Mouse (Mus musculus) heart, embryonic 12.5 days (tissue): ENCODE measurements around the gene Sfmbt2. TPM values are rescaled to one million over a fixed set of nuclear protein-coding genes. Genes with fewer than 3 reads are reported as not detected.
A peak's percentile ranks its signal among the peaks of the same experiment; 100 is the strongest.

ENCODE experiments used
- ATAC-seq: fragments of 200-750 bp; cut with Nextera tagmentation; 2 replicates; pipeline ENCODE4 v1.8.0; 2017; ENCODE audit warnings: moderate TSS enrichment, moderate library complexity; ENCODE audit not compliant: insufficient number of reproducible peaks, low FRiP score
- H3K27ac ChIP-seq: fragments of 300-500 bp; sonication (generic); 2 replicates; pipeline ENCODE4 v1.5.1; 2016; ENCODE audit warnings: mild to moderate bottlenecking, moderate library complexity; ENCODE audit not compliant: poor library complexity, severe bottlenecking
- H3K27me3 ChIP-seq: fragments of 300-500 bp; sonication (generic); replicated peaks from 2 replicates; pipeline ENCODE4 v1.6.1; 2016; ENCODE audit warnings: mild to moderate bottlenecking, moderate library complexity
- H3K36me3 ChIP-seq: fragments of 300-500 bp; sonication (generic); 2 replicates; pipeline ENCODE4 v1.6.1; 2016; ENCODE audit warnings: mild to moderate bottlenecking, moderate library complexity
- H3K4me1 ChIP-seq: fragments of 300-500 bp; sonication (generic); replicated peaks from 2 replicates; pipeline ENCODE4 v1.6.1; 2016; ENCODE audit warnings: mild to moderate bottlenecking
- H3K4me2 ChIP-seq: fragments of 300-500 bp; sonication (generic); 2 replicates; pipeline ENCODE4 v1.6.1; 2016; ENCODE audit warnings: mild to moderate bottlenecking, moderate library complexity
- H3K4me3 ChIP-seq: fragments of 300-500 bp; sonication (generic); 2 replicates; pipeline ENCODE4 v1.5.1; 2016; ENCODE audit warnings: mild to moderate bottlenecking
- H3K9ac ChIP-seq: fragments of 300-500 bp; sonication (generic); 2 replicates; pipeline ENCODE4 v1.6.1; 2016; ENCODE audit warnings: mild to moderate bottlenecking, moderate library complexity
- H3K9me3 ChIP-seq: fragments of 300-500 bp; sonication (generic); replicated peaks from 2 replicates; pipeline ENCODE4 v1.6.1; 2016; ENCODE audit warnings: mild to moderate bottlenecking, moderate library complexity
- WGBS: fragments of 180-500 bp; shearing (Covaris S2); methylation state at CpG from one replicate; pipeline ENCODE4 v1.1.7; 2016; 5-methylcytosine and 5-hydroxymethylcytosine counted together
- polyA plus RNA-seq: library from polyadenylated mRNA; unstranded; fragments of >200 nt; fragmentation: Nextera tagmentation; extraction: Ambion mirVana; gene quantifications from 2 replicates; pipeline ENCODE4 v1.2.1, GENCODE M21; 2016

The Sfmbt2 gene
- polyA plus RNA-seq, 1 experiment from 2014 or later = 2.0 TPM

GRCm38 (mm10) chr2:10350266-10350810 is 20.0 kb upstream of the Sfmbt2 start:
- no peak overlapping the region for H3K4me3 ChIP-seq
- H3K4me1 ChIP-seq = no peaks in the 10 kb centered on the region
- ATAC-seq = no peak
- H3K9me3 ChIP-seq = no peaks in the 10 kb centered on the region
- WGBS = 28% methylated on average over 4 of the region's 4 CpGs
- H3K36me3 ChIP-seq = no peaks in the 10 kb centered on the region
- no peak overlapping the region for H3K9ac ChIP-seq
- H3K27ac ChIP-seq = no peak overlapping the region
- H3K4me2 ChIP-seq = no peak overlapping the region
- H3K27me3 ChIP-seq = 0 out of 2 replicates have a peak, but pooled peaks cover 4% of the 10 kb centered on the region

GRCm38 (mm10) chr2:10351125-10351524 is 19.2 kb upstream of the Sfmbt2 start:
- Histone ChIP-seq H3K4me1 (no peaks in the 10 kb centered on the region), H3K36me3 (no peaks in the 10 kb centered on the region), H3K9ac (no peak overlapping the region), H3K4me2 (no peak overlapping the region), H3K27ac (no peak overlapping the region), H3K27me3 (0 out of 2 replicates have a peak, but pooled peaks cover 4% of the 10 kb centered on the region), H3K4me3 (no peak overlapping the region), H3K9me3 (no peaks in the 10 kb centered on the region)
- 56% methylated on average over 1 of the region's 1 CpGs for WGBS
- ATAC-seq = no peak

GRCm38 (mm10) chr2:10352887-10353286 is 17.4 kb upstream of the Sfmbt2 start:
- Histone ChIP-seq H3K4me3 (no peak overlapping the region), H3K9me3 (no peaks in the 10 kb centered on the region), H3K27me3 (0 out of 2 replicates have a peak, but pooled peaks cover 5% of the 10 kb centered on the region), H3K36me3 (no peaks in the 10 kb centered on the region), H3K4me2 (no peak overlapping the region), H3K27ac (no peak overlapping the region), H3K9ac (no peak overlapping the region), H3K4me1 (no peaks in the 10 kb centered on the region)
- WGBS = 65% methylated on average over 3 of the region's 3 CpGs
- no peak for ATAC-seq

GRCm38 (mm10) chr2:10353889-10354288 is 16.4 kb upstream of the Sfmbt2 start:
- ATAC-seq = no peak
- Histone ChIP-seq H3K27ac (no peak overlapping the region), H3K4me3 (no peak overlapping the region), H3K9me3 (no peaks in the 10 kb centered on the region), H3K9ac (no peak overlapping the region), H3K27me3 (peaks cover 5% of the 10 kb centered on the region; the same call in 1 of the 2 replicates), H3K36me3 (no peaks in the 10 kb centered on the region), H3K4me2 (no peak overlapping the region), H3K4me1 (no peaks in the 10 kb centered on the region)
- WGBS = 55% methylated on average over 4 of the region's 4 CpGs

- Histone ChIP-seq H3K4me2 (no peak overlapping the region), H3K27ac (no peak overlapping the region), H3K36me3 (no peaks in the 10 kb centered on the region), H3K4me1 (no peaks in the 10 kb centered on the region), H3K9ac (no peak overlapping the region), H3K4me3 (no peak overlapping the region), H3K9me3 (no peaks in the 10 kb centered on the region), H3K27me3 (peaks cover 21% of the 10 kb centered on the region)
- 80% methylated on average over 2 of the region's 2 CpGs for WGBS
- no peak for ATAC-seq
Measured at GRCm38 (mm10) chr2:10359861-10360260, 10.4 kb upstream of the Sfmbt2 start.

- Histone ChIP-seq H3K27ac (no peak overlapping the region), H3K4me3 (no peak overlapping the region), H3K9me3 (no peaks in the 10 kb centered on the region), H3K9ac (no peak overlapping the region), H3K4me2 (no peak overlapping the region), H3K36me3 (no peaks in the 10 kb centered on the region), H3K4me1 (no peaks in the 10 kb centered on the region), H3K27me3 (peaks cover 51% of the 10 kb centered on the region)
- 88% methylated on average over 6 of the region's 6 CpGs for WGBS
- ATAC-seq = no peak
Measured at GRCm38 (mm10) chr2:10365081-10365480, 5.2 kb upstream of the Sfmbt2 start.

- H3K9me3 ChIP-seq = no peaks in the 10 kb centered on the region
- WGBS = 24% methylated on average over 2 of the region's 2 CpGs
Measured at GRCm38 (mm10) chr2:10366284-10366683, 4.0 kb upstream of the Sfmbt2 start.

GRCm38 (mm10) chr2:10369676-10370075 is 634 bp upstream of the Sfmbt2 start:
- H3K36me3 ChIP-seq = no peaks in the 10 kb centered on the region
- no peak overlapping the region for H3K9ac ChIP-seq
- peaks cover 14% of the 10 kb centered on the region for H3K4me1 ChIP-seq
- H3K9me3 ChIP-seq = no peaks in the 10 kb centered on the region
- ATAC-seq = no peak
- WGBS = 2% methylated on average over 8 of the region's 8 CpGs
- H3K4me3 ChIP-seq = no peak overlapping the region
- no peak overlapping the region for H3K4me2 ChIP-seq
- H3K27me3 ChIP-seq = peaks cover 65% of the 10 kb centered on the region
- H3K27ac ChIP-seq = no peak overlapping the region

More at GRCm38 (mm10) chr2:10366284-10366683, 4.0 kb upstream of the Sfmbt2 start:
- ATAC-seq = no peak
- H3K4me3 ChIP-seq = no peak overlapping the region
- no peaks in the 10 kb centered on the region for H3K36me3 ChIP-seq
- no peaks in the 10 kb centered on the region for H3K4me1 ChIP-seq
- H3K27ac ChIP-seq = no peak overlapping the region
- peaks cover 60% of the 10 kb centered on the region for H3K27me3 ChIP-seq
- no peak overlapping the region for H3K9ac ChIP-seq
- no peak overlapping the region for H3K4me2 ChIP-seq

- H3K4me2 ChIP-seq = peak overlapping the region; percentile 100; the same call in 1 of the 2 replicates
- ATAC-seq = no peak
Measured at GRCm38 (mm10) chr2:10370687-10371458, 563 bp downstream of the Sfmbt2 start.

GRCm38 (mm10) chr2:10371459-10371817 is 1.1 kb downstream of the Sfmbt2 start:
- H3K9me3 ChIP-seq = no peaks in the 10 kb centered on the region
- ATAC-seq = no peak
- 3% methylated on average over 16 of the region's 16 CpGs for WGBS
- H3K4me3 ChIP-seq = no peak overlapping the region
- no peak overlapping the region for H3K9ac ChIP-seq
- H3K27me3 ChIP-seq = peaks cover 77% of the 10 kb centered on the region
- H3K4me1 ChIP-seq = peaks cover 18% of the 10 kb centered on the region
- H3K36me3 ChIP-seq = no peaks in the 10 kb centered on the region
- H3K27ac ChIP-seq = no peak overlapping the region
- peak overlapping the region; percentile 100; the same call in 1 of the 2 replicates for H3K4me2 ChIP-seq

More at GRCm38 (mm10) chr2:10370687-10371458, 563 bp downstream of the Sfmbt2 start:
- 1% methylated on average over 26 of the region's 26 CpGs for WGBS
- Histone ChIP-seq H3K9me3 (no peaks in the 10 kb centered on the region), H3K4me3 (0 out of 2 replicates have a peak overlapping the region, but pooled peaks have one; percentile 9), H3K27me3 (peaks cover 73% of the 10 kb centered on the region), H3K27ac (no peak overlapping the region), H3K36me3 (no peaks in the 10 kb centered on the region), H3K4me1 (peaks cover 18% of the 10 kb centered on the region), H3K9ac (no peak overlapping the region)

GRCm38 (mm10) chr2:10371899-10372298 is 1.6 kb downstream of the Sfmbt2 start:
- no peak for ATAC-seq
- Histone ChIP-seq H3K4me1 (peaks cover 18% of the 10 kb centered on the region), H3K4me3 (peak overlapping the region; percentile 65), H3K27ac (no peak overlapping the region), H3K4me2 (peak overlapping the region; percentile 100), H3K9me3 (no peaks in the 10 kb centered on the region), H3K27me3 (peaks cover 72% of the 10 kb centered on the region), H3K36me3 (no peaks in the 10 kb centered on the region), H3K9ac (peak overlapping the region; percentile 20; the same call in 1 of the 2 replicates)
- WGBS = 1% methylated on average over 12 of the region's 18 CpGs
